Mouse (Mus musculus) liver, embryonic 14.5 days (tissue): ENCODE measurements around the gene Plekhg3.

Experiments used
- CTCF ChIP-seq: IDR thresholded peaks from 2 replicates; pipeline ENCODE4 v1.5.1; 2016; ENCODE audit warnings: antibody characterized with exemption, low read depth, control low read depth
- EP300 ChIP-seq: IDR thresholded peaks from 2 replicates; pipeline ENCODE4 v1.6.1; 2016; ENCODE audit warnings: antibody characterized with exemption, low read depth

GRCm38 (mm10) chr12:76603779-76604178 is 73.1 kb downstream of the Plekhg3 start:
- TF ChIP-seq CTCF (no peak), EP300 (no peak)
